Mouse (Mus musculus) neutrophil, adult 5-6 weeks (primary cell): Measurements from ENCODE around the gene Kcnj3. TPM values are rescaled to one million over a fixed set of nuclear protein-coding genes. Genes with fewer than 3 reads are reported as not detected.

Experiments used
- ATAC-seq: fragments of 151-379, 151-347 bp; 2 replicates; pipeline ENCODE4 v1.8.0; 2017; ENCODE audit warnings: mild to moderate bottlenecking, moderate TSS enrichment; ENCODE audit not compliant: insufficient number of reproducible peaks, poor library complexity, low FRiP score, severe bottlenecking; ENCODE audit errors: extremely low read depth
- total RNA-seq: library from RNA; stranded (forward); fragments of 200-1000 nt; gene quantifications from 2 replicates; pipeline ENCODE4 v1.2.3, GENCODE M21; 2017

Kcnj3 gene
- total RNA-seq, 1 experiment from 2014 or later = not detected

- ATAC-seq = no peak
Observed at GRCm38 (mm10) chr2:55503390-55504176, 67.8 kb downstream of the Kcnj3 start.

GRCm38 (mm10) chr2:55505712-55506111 is 69.9 kb downstream of the Kcnj3 start:
- ATAC-seq = no peak

- no peak for ATAC-seq
Observed at GRCm38 (mm10) chr2:55517297-55517696, 81.5 kb downstream of the Kcnj3 start.

GRCm38 (mm10) chr2:55532738-55533491 is 97.1 kb downstream of the Kcnj3 start:
- no peak for ATAC-seq

GRCm38 (mm10) chr2:55534946-55535345 is 99.2 kb downstream of the Kcnj3 start:
- ATAC-seq = no peak

- no peak for ATAC-seq
Observed at GRCm38 (mm10) chr2:55535482-55535881, 99.7 kb downstream of the Kcnj3 start.

- ATAC-seq = no peak
Observed at GRCm38 (mm10) chr2:55547612-55548011, 111.8 kb downstream of the Kcnj3 start.

- no peak for ATAC-seq
Observed at GRCm38 (mm10) chr2:55558368-55558985, 122.7 kb downstream of the Kcnj3 start.

- ATAC-seq = no peak
Observed at GRCm38 (mm10) chr2:55569291-55569690, 133.5 kb downstream of the Kcnj3 start.

GRCm38 (mm10) chr2:55571425-55571824 is 135.7 kb downstream of the Kcnj3 start:
- no peak for ATAC-seq

GRCm38 (mm10) chr2:55580286-55580685 is 144.5 kb downstream of the Kcnj3 start:
- ATAC-seq = no peak

GRCm38 (mm10) chr2:55591226-55591988 is 155.6 kb downstream of the Kcnj3 start:
- no peak for ATAC-seq
